ENCODE assay signal across 19 mouse cellular contexts in genomic region chr1:45923306-45923705, GRCm38 (mm10). TPM values are rescaled to one million over a fixed set of nuclear protein-coding genes. Genes with fewer than 3 reads are reported as not detected.
A peak's percentile ranks its signal among the peaks of the same experiment; 100 is the strongest.
DNase-seq lines count a peak whose midpoint lies in the region; ATAC-seq and TF ChIP-seq lines count a peak whose summit lies in the region.
"Had no signal": no experiment of that assay in that cellular context is flagged by ENCODE, and none has a peak within 500 bp of the region (broad histone marks: within the 10 kb centered on the region; RNA-seq: fewer than 3 reads in every experiment).

No protein-coding gene starts in this region.

- H3K27ac ChIP-seq in liver, adult 2 months (replicated peaks; ENCODE audit: insufficient read depth, low read depth, low read length) = no peak overlapping the region; the same call in 1 of the 2 replicates
- H3K27ac ChIP-seq in liver, embryonic 11.5 days (ENCODE audit: low read depth, low read length) = no peak overlapping the region
- H3K27ac ChIP-seq in intestine, embryonic 15.5 days = no peak overlapping the region
- H3K27ac ChIP-seq in liver, embryonic 16.5 days (ENCODE audit: low read length) = no peak overlapping the region
- no peak overlapping the region for H3K27ac ChIP-seq in midbrain, embryonic 11.5 days (ENCODE audit: low read depth, low read length)

- no peak for ATAC-seq in liver, embryonic 11.5 days (replicated peaks; ENCODE audit: low FRiP score)
- ATAC-seq in intestine, embryonic 15.5 days = no peak
- ATAC-seq in liver, embryonic 16.5 days (ENCODE audit: low read depth) = no peak
- ATAC-seq in midbrain, embryonic 11.5 days (ENCODE audit: low FRiP score) = no peak
- ATAC-seq: activated CD4-positive, CD25-positive, alpha-beta regulatory T cell, adult 4 months; forebrain, embryonic 16.5 days had no signal

- H3K4me1 ChIP-seq in liver, adult 2 months (ENCODE audit: control insufficient read depth, insufficient read depth, low read length) = peaks cover 21% of the 10 kb centered on the region
- peaks cover 14% of the 10 kb centered on the region for H3K4me1 ChIP-seq in liver, embryonic 11.5 days (replicated peaks; ENCODE audit: control insufficient read depth, insufficient read depth, low read length)
- H3K4me1 ChIP-seq in intestine, embryonic 15.5 days (replicated peaks) = 0 out of 2 replicates have a peak, but pooled peaks cover 8% of the 10 kb centered on the region
- H3K4me1 ChIP-seq in liver, embryonic 16.5 days (ENCODE audit: control insufficient read depth, low read depth, low read length) = peaks cover 19% of the 10 kb centered on the region
- H3K4me1 ChIP-seq in midbrain, embryonic 11.5 days (ENCODE audit: control insufficient read depth, insufficient read depth, low read length) = no peaks in the 10 kb centered on the region

- H3K36me3 ChIP-seq in liver, adult 2 months (ENCODE audit: control insufficient read depth, insufficient read depth, low read length) = peaks cover 18% of the 10 kb centered on the region
- H3K36me3 ChIP-seq in liver, embryonic 11.5 days (ENCODE audit: control insufficient read depth, insufficient read depth, low read length) = 0 out of 2 replicates have a peak, but pooled peaks cover 3% of the 10 kb centered on the region
- H3K36me3 ChIP-seq in intestine, embryonic 15.5 days = no peaks in the 10 kb centered on the region
- peaks cover 15% of the 10 kb centered on the region for H3K36me3 ChIP-seq in liver, embryonic 16.5 days (ENCODE audit: control insufficient read depth, insufficient read depth)
- H3K36me3 ChIP-seq in midbrain, embryonic 11.5 days (ENCODE audit: control insufficient read depth, insufficient read depth, low read length) = no peaks in the 10 kb centered on the region

- peak overlapping the region; percentile 86 for H3K4me3 ChIP-seq in liver, adult 2 months (ENCODE audit: insufficient read depth, low read depth, low read length)
- no peak overlapping the region for H3K4me3 ChIP-seq in liver, embryonic 11.5 days (ENCODE audit: low read depth, low read length)
- H3K4me3 ChIP-seq in intestine, embryonic 15.5 days (replicated peaks) = peak overlapping the region; percentile 61; the same call in 1 of the 2 replicates
- peak overlapping the region; percentile 19; the same call in 1 of the 2 replicates for H3K4me3 ChIP-seq in liver, embryonic 16.5 days (ENCODE audit: low read depth, low read length)
- no peak overlapping the region for H3K4me3 ChIP-seq in midbrain, embryonic 11.5 days (ENCODE audit: low read depth, low read length)

- no peaks in the 10 kb centered on the region for H3K9me3 ChIP-seq in liver, embryonic 11.5 days (ENCODE audit: control insufficient read depth, low read length)
- H3K9me3 ChIP-seq in intestine, embryonic 15.5 days = no peaks in the 10 kb centered on the region
- no peaks in the 10 kb centered on the region for H3K9me3 ChIP-seq in liver, embryonic 16.5 days (replicated peaks; ENCODE audit: control insufficient read depth, low read length)
- H3K9me3 ChIP-seq in midbrain, embryonic 11.5 days (ENCODE audit: control insufficient read depth, low read length) = no peaks in the 10 kb centered on the region

- no peak overlapping the region for H3K9ac ChIP-seq in liver, adult 2 months (ENCODE audit: low read depth, low read length)
- H3K9ac ChIP-seq in liver, embryonic 11.5 days (ENCODE audit: low read depth, low read length) = no peak overlapping the region
- H3K9ac ChIP-seq in intestine, embryonic 15.5 days = no peak overlapping the region
- no peak overlapping the region; the same call in 1 of the 2 replicates for H3K9ac ChIP-seq in liver, embryonic 16.5 days (ENCODE audit: low read depth, low read length)
- H3K9ac ChIP-seq in midbrain, embryonic 11.5 days (ENCODE audit: low read length) = no peak overlapping the region

- TF ChIP-seq CTCF in liver, adult 2 months (IDR thresholded peaks at IDR 0.05; ENCODE audit: low read depth, low read length) = no peak

- no peak overlapping the region for H3K4me2 ChIP-seq in liver, embryonic 11.5 days
- peak overlapping the region; percentile 87 for H3K4me2 ChIP-seq in intestine, embryonic 15.5 days (replicated peaks)
- peak overlapping the region; percentile 88 for H3K4me2 ChIP-seq in liver, embryonic 16.5 days (ENCODE audit: low read depth, low read length)
- H3K4me2 ChIP-seq in midbrain, embryonic 11.5 days = no peak overlapping the region

- TF ChIP-seq POLR2A in liver, adult 2 months (IDR thresholded peaks at IDR 0.05; ENCODE audit: extremely low read depth, insufficient read depth, low read length) = no peak

- H3K79me2 ChIP-seq in liver, adult 2 months (ENCODE audit: control insufficient read depth, insufficient read depth, low read length) = peaks cover 10% of the 10 kb centered on the region; the same call in 1 of the 2 replicates

- H3K27me3 ChIP-seq in liver, adult 2 months (ENCODE audit: control insufficient read depth, insufficient read depth, low read length) = no peaks in the 10 kb centered on the region
- H3K27me3 ChIP-seq in liver, embryonic 11.5 days (replicated peaks; ENCODE audit: control insufficient read depth, insufficient read depth, low read length) = no peaks in the 10 kb centered on the region
- H3K27me3 ChIP-seq in intestine, embryonic 15.5 days (replicated peaks) = no peaks in the 10 kb centered on the region
- H3K27me3 ChIP-seq in liver, embryonic 16.5 days (ENCODE audit: control insufficient read depth, insufficient read depth, low read depth, low read length) = no peaks in the 10 kb centered on the region
- H3K27me3 ChIP-seq in midbrain, embryonic 11.5 days (ENCODE audit: control insufficient read depth, insufficient read depth, low read length) = peaks cover 11% of the 10 kb centered on the region

- 14% methylated on average over 4 of the region's 4 CpGs for WGBS in liver, adult 2 months
- 72% methylated on average over 4 of the region's 4 CpGs for WGBS in liver, embryonic 11.5 days
- 60% methylated on average over 4 of the region's 4 CpGs for WGBS in intestine, embryonic 15.5 days
- 61% methylated on average over 4 of the region's 4 CpGs for WGBS in liver, embryonic 16.5 days (ENCODE audit: insufficient replicate concordance)
- 83% methylated on average over 4 of the region's 4 CpGs for WGBS in midbrain, embryonic 11.5 days

- DNase-seq in liver, adult 2 months (ENCODE audit: extremely low read depth, low read depth, low spot score) = peak; percentile 93
- DNase-seq in liver, embryonic 11.5 days (ENCODE audit: low spot score) = no peak
- DNase-seq in kidney, adult 9 months = peak; percentile 68
- no peak for DNase-seq in midbrain, embryonic 11.5 days (ENCODE audit: low spot score, missing footprints)
- no peak for DNase-seq in cerebellum, postnatal 25 days
- DNase-seq in ovary, postnatal 14 days (ENCODE audit: low spot score) = no peak
- DNase-seq: cerebellum, adult 2 months; gastrocnemius, postnatal 36 days; lung, adult 2 months; right cerebral cortex, postnatal 25 days had no signal

RNA-seq across cellular contexts. Expression of gene Slc40a1, which starts 3.0 kb away (rescaled TPM):
- total RNA-seq in liver, adult 2 months (2014; rRNA removed) = 124 and 166 TPM in 2 replicates
- 42.6 and 47.4 TPM in 2 replicates for polyA plus RNA-seq in liver, adult 2 months (2012; rRNA removed)
- polyA plus RNA-seq in liver, embryonic 11.5 days (2014; fragmentation: Nextera tagmentation; extraction: Ambion mirVana) = 83.4 and 99.7 TPM in 2 replicates
- 143 and 151 TPM in 2 replicates for polyA plus RNA-seq in intestine, embryonic 15.5 days (2015; fragmentation: Nextera tagmentation; extraction: Ambion mirVana)
- 178 and 179 TPM in 2 replicates for polyA plus RNA-seq in liver, embryonic 16.5 days (2015; fragmentation: Nextera tagmentation; extraction: Ambion mirVana)
- polyA plus RNA-seq in midbrain, embryonic 11.5 days (2014; fragmentation: Nextera tagmentation; extraction: Ambion mirVana) = 23.3 and 29.1 TPM in 2 replicates

RNA-seq across cellular contexts. Expression of gene Gm5269, which starts 33.2 kb away (rescaled TPM):
- not detected in 2 replicates for total RNA-seq in liver, adult 2 months (2014; rRNA removed)
- polyA plus RNA-seq in liver, adult 2 months (2012; rRNA removed) = not detected in 2 replicates
- not detected in 2 replicates for polyA plus RNA-seq in liver, embryonic 11.5 days (2014; fragmentation: Nextera tagmentation; extraction: Ambion mirVana)
- not detected in 2 replicates for polyA plus RNA-seq in intestine, embryonic 15.5 days (2015; fragmentation: Nextera tagmentation; extraction: Ambion mirVana)
- polyA plus RNA-seq in liver, embryonic 16.5 days (2015; fragmentation: Nextera tagmentation; extraction: Ambion mirVana) = 0.15 and 0.63 TPM in 2 replicates
- polyA plus RNA-seq in midbrain, embryonic 11.5 days (2014; fragmentation: Nextera tagmentation; extraction: Ambion mirVana) = not detected in 2 replicates
- total RNA-seq: gastrocnemius, postnatal 36 days; left cerebral cortex, postnatal 25 days; megakaryocyte-erythroid progenitor cell, adult 5-6 weeks; monocyte, adult 5-6 weeks had no signal
- polyA plus RNA-seq: activated CD4-positive, CD25-positive, alpha-beta regulatory T cell, adult 4 months; cerebellum, adult 2 months; forebrain, embryonic 16.5 days; heart, embryonic 14.5 days; hindbrain, embryonic 11.5 days; lung, adult 2 months had no signal

Comparison
In these comparisons a context has a peak if more than half of its experiments do, and no peak if none do; other contexts are left out.
1. DNase-seq: peak in liver, adult 2 months (single experiment) and kidney, adult 9 months (single experiment); none in liver, embryonic 11.5 days (single experiment), midbrain, embryonic 11.5 days (single experiment), cerebellum, postnatal 25 days (0 of 2) and ovary, postnatal 14 days (single experiment).
2. H3K4me3 ChIP-seq: peak in liver, adult 2 months (single experiment), intestine, embryonic 15.5 days (single experiment) and liver, embryonic 16.5 days (single experiment); none in liver, embryonic 11.5 days (single experiment) and midbrain, embryonic 11.5 days (single experiment).
3. H3K4me2 ChIP-seq: peak in intestine, embryonic 15.5 days (single experiment) and liver, embryonic 16.5 days (single experiment); none in liver, embryonic 11.5 days (single experiment) and midbrain, embryonic 11.5 days (single experiment).